Mouse (Mus musculus) neural tube, embryonic 15.5 days (tissue): ENCODE measurements around the gene Bckdhb. TPM values are rescaled to one million over a fixed set of nuclear protein-coding genes. Genes with fewer than 3 reads are reported as not detected.
"Not testable (repeated sequence)": the region's sequence is repeated elsewhere in the genome, so short reads cannot be mapped to it uniquely, and the experiment has no call there.

Experiments
- ATAC-seq: fragments of 200-750 bp; cut with Nextera tagmentation; 2 replicates; pipeline ENCODE4 v1.8.0; 2017; ENCODE audit warnings: mild to moderate bottlenecking, moderate TSS enrichment, moderate library complexity; ENCODE audit not compliant: low FRiP score
- H3K27ac ChIP-seq: fragments of 300-500 bp; sonication (generic); replicated peaks from 2 replicates; pipeline ENCODE4 v1.5.1; 2015; ENCODE audit warnings: mild to moderate bottlenecking, inconsistent platforms
- H3K27me3 ChIP-seq: fragments of 300-500 bp; sonication (generic); replicated peaks from 2 replicates; pipeline ENCODE4 v1.6.1; 2015; ENCODE audit warnings: inconsistent platforms
- H3K36me3 ChIP-seq: fragments of 300-500 bp; sonication (generic); 2 replicates; pipeline ENCODE4 v1.6.1; 2015; ENCODE audit warnings: inconsistent platforms
- H3K4me1 ChIP-seq: fragments of 300-500 bp; sonication (generic); 2 replicates; pipeline ENCODE4 v1.6.1; 2015; ENCODE audit warnings: inconsistent platforms
- H3K4me2 ChIP-seq: fragments of 300-500 bp; sonication (generic); 2 replicates; pipeline ENCODE4 v1.6.1; 2015; ENCODE audit warnings: inconsistent platforms, mild to moderate bottlenecking, moderate library complexity
- H3K4me3 ChIP-seq: fragments of 300-500 bp; sonication (generic); replicated peaks from 2 replicates; pipeline ENCODE4 v1.5.1; 2015; ENCODE audit warnings: mild to moderate bottlenecking, inconsistent platforms
- H3K9ac ChIP-seq: fragments of 300-500 bp; sonication (generic); replicated peaks from 2 replicates; pipeline ENCODE4 v1.6.1; 2015; ENCODE audit warnings: mild to moderate bottlenecking, inconsistent platforms
- H3K9me3 ChIP-seq: fragments of 300-500 bp; sonication (generic); replicated peaks from 2 replicates; pipeline ENCODE4 v1.6.1; 2016; ENCODE audit warnings: inconsistent platforms
- WGBS: fragments of 180-500 bp; shearing (Covaris S2); methylation state at CpG from one replicate; pipeline ENCODE4 v1.1.7; 2015; ENCODE audit warnings: mixed read lengths; 5-methylcytosine and 5-hydroxymethylcytosine counted together
- polyA plus RNA-seq: library from polyadenylated mRNA; unstranded; fragments of >200 nt; fragmentation: Nextera tagmentation; extraction: Ambion mirVana; gene quantifications from 2 replicates; pipeline ENCODE4 v1.2.1, GENCODE M21; 2015

Bckdhb gene
- polyA plus RNA-seq, 1 experiment from 2014 or later: 43.4 TPM

GRCm38 (mm10) chr9:83924356-83924755, 589 bp upstream of the Bckdhb start:
- no peaks in the 10 kb centered on the region for H3K36me3 ChIP-seq
- H3K9me3 ChIP-seq: no peaks in the 10 kb centered on the region
- H3K9ac ChIP-seq: no peak overlapping the region
- H3K4me3 ChIP-seq: peak overlapping the region; percentile 67
- ATAC-seq: no peak
- no peak overlapping the region for H3K27ac ChIP-seq
- 95% methylated on average over 5 of the region's 5 CpGs for WGBS
- H3K27me3 ChIP-seq: no peaks in the 10 kb centered on the region
- H3K4me2 ChIP-seq: peak overlapping the region; percentile 72
- H3K4me1 ChIP-seq: peaks cover 6% of the 10 kb centered on the region

GRCm38 (mm10) chr9:83925688-83926041, 720 bp downstream of the Bckdhb start:
- no peak overlapping the region for H3K9ac ChIP-seq
- WGBS: 56% methylated on average over 4 of the region's 4 CpGs
- 0 out of 2 replicates have a peak, but pooled peaks have one; percentile 7 for ATAC-seq

DNA sequence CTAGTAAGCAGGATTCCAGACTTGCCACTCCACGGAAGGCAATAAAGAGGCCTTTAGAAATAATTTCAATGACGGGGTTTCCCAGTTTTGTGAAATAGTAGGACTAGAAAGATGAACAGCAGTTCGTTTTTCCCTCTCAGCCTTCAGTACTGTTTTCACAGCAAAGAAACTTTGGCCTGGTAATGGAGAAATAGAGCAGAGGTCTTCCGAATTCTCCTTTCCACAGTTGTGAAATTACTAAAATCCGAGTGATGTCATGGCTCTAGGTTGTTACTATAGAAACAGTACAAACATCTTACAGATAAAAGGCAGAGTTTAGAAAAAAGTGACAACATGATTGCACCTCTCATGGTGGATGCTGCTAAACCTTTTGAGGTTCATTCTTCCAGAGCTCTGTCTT, 1.4 kb downstream of the Bckdhb start:
- peaks cover 6% of the 10 kb centered on the region for H3K4me1 ChIP-seq
- no peak overlapping the region for H3K4me3 ChIP-seq
- 0 out of 2 replicates have a peak overlapping the region, but pooled peaks have one; percentile 72 for H3K4me2 ChIP-seq
- H3K36me3 ChIP-seq: no peaks in the 10 kb centered on the region
- no peak overlapping the region for H3K9ac ChIP-seq
- H3K27me3 ChIP-seq: no peaks in the 10 kb centered on the region
- WGBS: 83% methylated on average over 5 of the region's 5 CpGs
- no peaks in the 10 kb centered on the region for H3K9me3 ChIP-seq
- no peak for ATAC-seq
- no peak overlapping the region for H3K27ac ChIP-seq

More at GRCm38 (mm10) chr9:83925688-83926041, 720 bp downstream of the Bckdhb start:
- Histone ChIP-seq H3K4me2 (peak overlapping the region; percentile 72), H3K4me1 (peaks cover 6% of the 10 kb centered on the region), H3K4me3 (peak overlapping the region; percentile 67), H3K9me3 (no peaks in the 10 kb centered on the region), H3K36me3 (no peaks in the 10 kb centered on the region), H3K27ac (no peak overlapping the region), H3K27me3 (no peaks in the 10 kb centered on the region)

GRCm38 (mm10) chr9:83939501-83939900, 14.6 kb downstream of the Bckdhb start:
- not testable (repeated sequence) for H3K4me2 ChIP-seq, H3K36me3 ChIP-seq, ATAC-seq, H3K4me3 ChIP-seq, H3K4me1 ChIP-seq, H3K9ac ChIP-seq, H3K27ac ChIP-seq, H3K9me3 ChIP-seq, H3K27me3 ChIP-seq

- no peak overlapping the region for H3K4me3 ChIP-seq
- no peak overlapping the region for H3K4me2 ChIP-seq
- no peak overlapping the region for H3K27ac ChIP-seq
- no peaks in the 10 kb centered on the region for H3K27me3 ChIP-seq
- H3K9ac ChIP-seq: no peak overlapping the region
- 99% methylated on average over 3 of the region's 3 CpGs for WGBS
- H3K4me1 ChIP-seq: no peaks in the 10 kb centered on the region
- H3K9me3 ChIP-seq: 0 out of 2 replicates have a peak, but pooled peaks cover 4% of the 10 kb centered on the region
- no peak for ATAC-seq
- H3K36me3 ChIP-seq: peaks cover 6% of the 10 kb centered on the region; the same call in 1 of the 2 replicates
These were observed 15.1 kb downstream of the Bckdhb start for GRCm38 (mm10) chr9:83940016-83940415.

GRCm38 (mm10) chr9:83940537-83941363, 15.8 kb downstream of the Bckdhb start:
- Histone ChIP-seq H3K4me1 (no peaks in the 10 kb centered on the region), H3K27me3 (no peaks in the 10 kb centered on the region), H3K27ac (no peak overlapping the region), H3K4me2 (no peak overlapping the region), H3K9ac (no peak overlapping the region), H3K4me3 (no peak overlapping the region), H3K36me3 (peaks cover 6% of the 10 kb centered on the region; the same call in 1 of the 2 replicates), H3K9me3 (0 out of 2 replicates have a peak, but pooled peaks cover 4% of the 10 kb centered on the region)
- no peak for ATAC-seq
- 74% methylated on average over 9 of the region's 9 CpGs for WGBS

GRCm38 (mm10) chr9:83951336-83951735, 26.4 kb downstream of the Bckdhb start:
- WGBS: 88% methylated on average over 4 of the region's 4 CpGs
- no peak overlapping the region for H3K4me2 ChIP-seq
- 0 out of 2 replicates have a peak, but pooled peaks cover 5% of the 10 kb centered on the region for H3K36me3 ChIP-seq
- no peaks in the 10 kb centered on the region for H3K9me3 ChIP-seq
- no peak overlapping the region for H3K4me3 ChIP-seq
- H3K9ac ChIP-seq: no peak overlapping the region
- no peaks in the 10 kb centered on the region for H3K4me1 ChIP-seq
- no peaks in the 10 kb centered on the region for H3K27me3 ChIP-seq
- no peak for ATAC-seq
- H3K27ac ChIP-seq: no peak overlapping the region

DNA sequence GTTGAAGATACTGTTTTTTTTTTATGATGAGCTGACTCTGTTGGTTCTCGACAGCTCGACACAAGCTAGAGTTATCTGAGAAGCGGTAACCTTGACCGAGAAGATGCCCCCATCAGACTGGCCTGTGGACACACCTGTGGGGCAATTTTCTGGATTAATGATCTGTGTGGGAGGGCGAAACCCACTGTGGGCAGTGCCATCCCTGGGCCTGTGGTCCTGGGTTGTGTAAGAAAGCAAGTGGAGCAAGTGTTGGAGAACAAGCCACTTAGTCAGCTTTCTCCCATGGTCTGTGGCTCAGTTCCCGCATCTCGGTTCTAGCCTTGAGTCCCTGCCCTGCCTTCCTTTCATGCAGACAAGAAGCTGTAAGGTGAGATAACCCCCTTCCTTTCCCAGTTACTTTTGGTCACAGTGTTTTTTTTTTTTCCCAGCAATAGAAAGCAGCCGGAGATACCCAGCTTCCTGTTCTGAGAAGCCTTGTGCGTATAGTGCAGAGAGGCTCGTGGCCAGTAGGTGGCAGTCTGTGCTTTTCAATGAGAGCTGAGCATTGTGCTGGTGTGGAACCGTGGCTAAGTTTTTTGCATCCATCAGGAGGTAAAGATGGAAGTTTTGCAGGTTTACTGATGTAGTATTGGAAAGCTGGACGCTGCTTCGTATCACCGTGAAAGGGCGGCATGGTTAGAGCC, 31.8 kb downstream of the Bckdhb start:
- peak; percentile 91 for ATAC-seq
- H3K4me3 ChIP-seq: no peak overlapping the region
- no peak overlapping the region for H3K4me2 ChIP-seq
- no peaks in the 10 kb centered on the region for H3K27me3 ChIP-seq
- no peaks in the 10 kb centered on the region for H3K9me3 ChIP-seq
- H3K9ac ChIP-seq: no peak overlapping the region
- H3K4me1 ChIP-seq: no peaks in the 10 kb centered on the region
- H3K27ac ChIP-seq: no peak overlapping the region
- WGBS: 55% methylated on average over 15 of the region's 15 CpGs
- 0 out of 2 replicates have a peak, but pooled peaks cover 5% of the 10 kb centered on the region for H3K36me3 ChIP-seq

DNA sequence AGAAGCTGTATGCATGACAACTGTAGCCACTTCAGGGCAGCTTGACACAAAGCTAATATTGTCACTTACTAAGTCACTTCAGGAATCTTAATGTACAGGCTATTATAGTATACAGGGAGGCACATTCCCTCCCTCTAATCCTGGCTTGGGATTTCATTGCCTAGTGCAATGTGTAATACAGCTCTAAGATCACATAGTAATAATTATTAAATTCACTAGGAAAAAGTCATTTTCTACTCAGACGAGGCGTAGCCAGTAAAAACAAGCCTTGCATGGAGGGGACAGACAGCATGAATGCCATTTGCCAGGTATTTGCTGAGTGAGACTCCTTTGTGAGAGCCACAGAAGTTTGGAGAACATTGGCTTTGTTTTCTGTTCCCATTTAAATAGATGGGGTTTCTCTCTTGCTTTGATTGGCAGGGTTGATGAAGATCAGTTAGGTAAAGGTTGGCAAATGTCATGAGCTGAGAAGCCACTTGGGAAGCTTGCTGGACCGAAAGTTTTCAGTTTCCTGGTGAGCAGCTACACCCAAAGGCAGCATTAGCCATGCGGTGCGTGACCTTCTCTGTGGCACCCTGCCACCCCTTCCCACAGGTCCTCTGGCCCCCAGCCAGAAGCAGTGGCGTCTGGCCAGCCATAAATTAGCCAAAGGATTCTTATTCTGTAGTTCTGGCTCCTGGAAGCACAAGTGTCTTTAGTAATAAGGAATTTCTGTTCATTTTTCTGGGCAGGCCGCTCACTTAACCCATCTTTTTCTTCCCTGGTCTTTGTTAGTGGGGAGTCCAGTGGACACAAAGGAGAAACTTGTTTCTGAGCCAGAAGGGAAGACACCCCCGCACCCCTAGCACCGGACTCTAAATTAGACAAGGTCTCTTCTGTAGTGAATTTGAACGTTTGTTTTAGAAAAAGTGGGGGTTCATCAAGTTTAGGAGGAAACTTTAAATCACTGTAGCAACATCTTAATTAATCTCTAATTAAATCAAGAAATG, 37.4 kb downstream of the Bckdhb start:
- Histone ChIP-seq H3K27ac (0 out of 2 replicates have a peak overlapping the region, but pooled peaks have one; percentile 10), H3K27me3 (no peaks in the 10 kb centered on the region), H3K9me3 (no peaks in the 10 kb centered on the region), H3K4me2 (no peak overlapping the region), H3K4me3 (no peak overlapping the region), H3K9ac (no peak overlapping the region), H3K4me1 (peaks cover 5% of the 10 kb centered on the region; the same call in 1 of the 2 replicates), H3K36me3 (no peaks in the 10 kb centered on the region)
- WGBS: 35% methylated on average over 10 of the region's 10 CpGs
- peak; percentile 65; the same call in 1 of the 2 replicates for ATAC-seq

GRCm38 (mm10) chr9:83963296-83963695, 38.4 kb downstream of the Bckdhb start:
- WGBS: 81% methylated on average over 10 of the region's 10 CpGs
- Histone ChIP-seq H3K27ac (no peak overlapping the region), H3K4me1 (peaks cover 5% of the 10 kb centered on the region; the same call in 1 of the 2 replicates), H3K9ac (no peak overlapping the region), H3K4me3 (no peak overlapping the region), H3K4me2 (no peak overlapping the region), H3K27me3 (no peaks in the 10 kb centered on the region), H3K9me3 (no peaks in the 10 kb centered on the region), H3K36me3 (no peaks in the 10 kb centered on the region)
- no peak for ATAC-seq

- no peak for ATAC-seq
- Histone ChIP-seq H3K9me3 (no peaks in the 10 kb centered on the region), H3K27ac (no peak overlapping the region), H3K9ac (no peak overlapping the region), H3K36me3 (no peaks in the 10 kb centered on the region), H3K4me2 (no peak overlapping the region), H3K4me3 (no peak overlapping the region), H3K27me3 (no peaks in the 10 kb centered on the region), H3K4me1 (peaks cover 5% of the 10 kb centered on the region; the same call in 1 of the 2 replicates)
- 93% methylated on average over 4 of the region's 4 CpGs for WGBS
These were observed 39.4 kb downstream of the Bckdhb start for GRCm38 (mm10) chr9:83964376-83964775.
